Mouse (Mus musculus) lung, postnatal 4 days (tissue): Measurements from ENCODE around the gene Ncor2.

Experiments used
- DNase-seq, 2 experiments: peaks; one replicate each; pipeline ENCODE4 v3.0.0; 2021

The Ncor2 gene

DNA sequence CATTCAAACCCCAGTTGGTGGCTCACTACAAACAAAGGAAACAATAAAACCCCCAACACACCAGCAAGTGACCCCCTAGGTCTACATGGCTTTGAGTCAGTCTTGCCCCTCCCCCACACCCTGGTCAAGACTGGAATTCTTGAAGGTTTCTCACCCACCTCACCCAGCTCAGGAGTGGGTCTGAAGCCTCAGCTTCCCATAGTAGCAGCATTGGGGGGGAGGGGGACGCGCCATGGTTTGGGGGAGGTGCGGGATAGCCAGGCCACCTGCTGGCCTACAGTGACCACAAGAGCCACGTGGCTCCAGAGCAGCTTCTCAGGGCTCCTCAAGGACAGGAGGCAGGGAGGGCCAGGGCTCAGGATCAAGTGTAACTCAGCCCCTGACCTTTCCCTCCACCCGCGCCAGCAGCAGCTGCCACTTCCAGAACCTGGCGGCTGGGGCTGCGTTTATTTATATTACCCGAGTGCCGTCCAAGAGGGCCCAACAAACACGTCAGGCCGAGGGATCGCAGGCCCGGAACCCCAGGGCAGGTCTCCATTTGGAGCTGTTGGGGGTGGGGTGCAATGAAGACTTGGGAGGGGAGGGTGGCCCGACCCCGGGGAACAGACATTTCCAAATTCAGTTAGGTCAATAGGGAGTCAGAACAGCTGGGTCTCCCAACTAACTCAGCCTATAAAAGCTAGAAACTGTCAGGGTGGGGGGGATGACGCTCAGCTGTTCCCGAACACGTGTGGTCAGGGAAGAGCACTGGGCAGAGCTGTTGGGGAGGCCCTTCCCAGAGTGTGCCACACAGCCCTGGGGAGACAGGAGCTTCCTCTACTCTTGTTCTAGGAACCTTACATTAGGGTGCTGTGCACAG lies 122.1 kb downstream of the Ncor2 start:
- peak; percentile 81 to 91 for DNase-seq

DNA sequence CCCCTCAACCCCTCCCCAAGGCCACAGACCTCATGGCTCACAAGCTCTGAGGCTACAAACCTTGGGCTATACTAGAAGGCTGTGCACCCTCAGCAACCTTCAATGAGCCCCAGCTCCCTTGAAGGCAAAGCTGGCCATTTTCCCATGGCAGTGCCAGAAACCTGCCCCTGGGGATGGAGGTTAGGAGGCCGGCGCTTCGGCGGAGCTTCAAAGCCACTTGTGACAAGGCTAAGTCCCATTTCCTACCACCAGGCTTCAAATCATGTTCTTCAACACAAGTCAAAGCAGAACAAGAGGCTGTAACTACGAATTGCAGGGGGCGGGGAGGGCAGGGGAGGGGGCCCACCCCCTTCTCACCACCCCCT lies 122.7 kb downstream of the Ncor2 start:
- DNase-seq, result no peak

DNA sequence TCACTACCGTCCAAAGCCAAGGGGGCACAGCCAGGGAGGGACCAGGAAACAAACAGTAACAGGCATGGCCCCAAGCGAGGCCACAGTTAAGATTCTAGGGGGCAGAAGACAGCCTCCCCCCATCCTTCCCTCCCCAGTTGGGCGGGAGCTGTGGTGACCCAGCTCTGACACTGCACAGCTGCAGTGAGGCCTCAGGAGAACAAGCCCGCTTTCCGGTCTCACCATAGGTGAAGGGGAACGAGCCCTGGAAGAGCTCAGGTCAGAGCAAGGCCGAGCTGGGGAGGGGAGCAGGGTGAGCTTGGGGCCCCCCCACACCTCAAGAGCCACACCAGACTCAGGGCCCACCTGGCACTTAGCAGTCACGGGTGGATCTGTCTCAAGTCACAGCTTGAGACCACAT lies 123.1 kb downstream of the Ncor2 start:
- no peak for DNase-seq

DNA sequence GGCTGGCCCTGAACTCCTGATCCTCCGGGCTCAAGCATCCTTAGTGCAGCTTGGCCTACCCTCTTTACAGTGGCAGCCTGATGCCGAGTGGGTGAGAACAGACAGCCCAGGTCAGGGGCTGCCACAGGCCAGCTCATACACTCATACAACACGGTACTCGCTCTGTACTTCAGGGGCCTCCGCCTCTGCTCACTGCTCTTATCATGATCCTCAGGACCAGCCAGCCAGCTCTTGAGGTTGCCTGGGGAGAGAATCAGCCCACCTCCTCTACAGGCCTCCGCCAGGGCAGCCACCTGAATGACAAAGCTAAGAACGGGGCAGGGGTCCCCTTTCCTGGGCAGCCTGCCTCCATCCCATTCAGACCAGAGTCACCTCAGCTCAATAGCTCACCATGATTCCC lies 125.4 kb downstream of the Ncor2 start:
- DNase-seq, result no peak

DNA sequence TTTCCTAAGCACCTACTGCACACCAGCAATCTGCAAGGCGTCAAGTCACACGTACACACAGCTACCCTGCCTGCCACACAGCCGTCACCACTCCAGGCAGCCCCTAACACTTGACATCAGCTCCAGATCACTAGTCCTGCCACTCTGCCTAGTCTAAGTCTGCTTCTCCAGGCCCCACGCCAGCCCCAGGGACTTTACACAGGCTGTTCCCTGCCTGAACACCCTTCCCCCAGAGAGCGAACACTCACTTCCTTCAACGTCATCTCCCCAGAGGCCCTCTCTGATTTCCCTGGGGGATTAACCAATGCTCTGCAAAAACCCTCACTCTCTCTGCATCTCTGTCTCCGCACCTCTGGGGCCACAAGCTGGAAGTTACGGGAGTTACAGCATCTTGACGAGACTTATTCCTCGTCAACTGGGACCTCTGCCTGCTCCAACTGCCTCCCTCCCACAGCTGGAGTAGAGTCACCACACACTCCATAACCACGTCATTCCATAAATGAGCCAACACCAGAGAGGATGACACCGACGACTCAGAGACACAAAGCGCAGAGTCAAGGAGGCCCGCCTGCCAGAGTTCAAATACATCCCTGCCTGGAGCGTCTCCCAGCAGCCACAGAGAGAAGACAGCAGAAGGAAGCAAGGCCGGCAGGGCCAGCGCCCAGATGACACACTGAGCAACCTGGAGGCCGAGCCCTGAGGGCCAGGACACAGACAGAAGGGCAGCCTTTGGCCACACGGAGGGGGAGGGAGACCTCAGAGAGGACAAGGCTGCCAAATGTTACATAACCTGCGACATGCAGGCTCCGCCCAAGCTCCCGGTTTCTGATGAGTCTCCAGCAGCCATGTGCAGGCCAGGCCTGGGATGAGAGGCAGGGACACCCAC lies 126.2 kb downstream of the Ncor2 start:
- DNase-seq, result peak; percentile 73 to 80

DNA sequence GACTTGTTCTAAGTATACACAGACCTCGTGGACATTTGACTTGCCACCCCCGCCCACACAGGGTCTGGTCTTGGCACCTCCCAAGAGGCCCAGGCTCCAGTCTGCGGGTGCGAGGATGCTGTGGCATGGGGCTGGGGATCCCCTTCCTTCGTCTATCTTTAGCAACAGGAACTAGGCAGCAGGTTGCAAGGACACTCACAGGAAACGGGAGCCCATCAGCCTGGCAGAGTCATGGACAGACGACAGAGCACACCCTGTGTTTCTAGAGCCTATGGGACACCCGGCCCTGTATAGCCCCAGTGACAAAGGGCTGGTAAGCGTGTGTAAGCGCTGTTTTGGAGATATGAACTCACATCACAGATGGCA lies 126.8 kb downstream of the Ncor2 start:
- peak; percentile 74 to 82 for DNase-seq

DNA sequence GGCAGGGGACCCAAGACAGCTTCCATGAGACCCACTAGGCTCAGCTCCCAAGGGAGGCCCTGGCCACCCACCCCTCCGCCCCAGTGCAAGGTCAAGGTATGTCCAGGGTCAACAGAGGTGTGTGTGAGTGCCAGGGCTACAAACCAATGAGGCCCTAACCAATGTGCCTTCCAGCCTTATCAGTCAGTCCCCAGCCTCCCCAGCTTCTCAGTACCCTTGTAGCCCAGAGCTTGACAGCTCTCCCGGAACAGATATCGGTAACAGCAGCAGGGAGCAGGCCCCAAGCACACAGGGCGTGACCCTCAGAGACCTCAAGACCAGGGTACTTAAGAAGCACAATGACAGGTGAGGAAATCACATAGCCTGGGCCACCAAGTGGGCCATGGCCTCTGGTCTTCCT lies 129.5 kb downstream of the Ncor2 start:
- no peak for DNase-seq

DNA sequence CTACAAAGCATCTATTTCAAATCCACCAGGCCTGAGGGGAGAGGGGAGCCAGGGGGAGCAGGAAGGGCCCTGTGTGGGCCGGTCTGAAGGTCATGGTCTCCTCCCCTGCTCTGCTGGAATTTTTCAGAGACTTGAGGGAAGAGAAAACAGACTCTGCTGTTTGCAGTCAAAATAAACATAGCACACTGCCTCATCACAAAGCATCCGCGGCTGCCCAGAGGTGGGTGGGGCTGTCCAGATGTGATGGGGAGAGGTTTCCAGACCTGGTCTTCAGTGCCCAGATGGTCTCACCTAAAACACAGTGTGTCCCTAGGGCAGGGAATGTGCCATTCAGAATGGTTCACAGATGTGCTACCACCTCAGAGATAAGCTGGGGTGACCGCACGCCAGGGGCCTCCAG lies 132.6 kb downstream of the Ncor2 start:
- DNase-seq, result no peak

DNA sequence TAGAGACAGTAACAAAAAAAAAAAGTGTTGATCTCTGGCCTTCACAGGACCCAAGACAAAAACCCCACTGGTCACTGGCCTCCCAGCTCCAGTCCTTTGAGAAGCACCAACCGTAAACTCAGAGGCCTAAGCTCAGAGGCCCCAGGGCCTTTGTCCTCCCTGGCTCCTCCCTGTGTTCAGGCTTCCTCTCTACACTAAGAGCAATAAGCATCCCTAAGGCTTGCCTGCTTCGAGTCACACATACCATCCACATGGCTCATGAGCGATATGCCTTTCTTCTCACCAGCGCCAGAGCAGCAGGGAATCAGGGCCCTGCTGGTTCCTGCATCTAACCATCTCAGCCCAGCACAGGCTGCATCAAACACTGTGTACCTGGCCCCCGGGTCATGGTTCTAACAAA lies 133.8 kb downstream of the Ncor2 start:
- DNase-seq, result no peak

DNA sequence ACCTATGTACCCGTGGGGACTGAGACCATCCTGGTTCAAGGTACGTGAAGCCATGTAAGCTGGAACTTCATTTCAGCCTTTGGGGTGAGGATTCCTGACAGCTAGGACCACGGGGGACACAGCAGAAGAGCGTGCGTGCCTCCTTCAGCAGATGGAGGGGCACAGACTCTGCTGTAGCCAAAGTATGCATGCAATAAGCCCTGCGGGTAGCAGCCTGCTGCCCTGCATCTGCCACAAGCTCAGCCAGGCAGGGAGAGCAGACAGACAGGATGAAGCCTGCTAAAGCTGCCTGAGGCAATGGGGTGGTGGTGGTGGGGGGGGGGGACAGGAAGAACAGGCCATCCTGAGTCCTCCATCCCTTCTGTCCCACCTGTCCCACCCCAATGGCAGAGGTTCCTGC lies 135.6 kb downstream of the Ncor2 start:
- DNase-seq, result no peak

DNA sequence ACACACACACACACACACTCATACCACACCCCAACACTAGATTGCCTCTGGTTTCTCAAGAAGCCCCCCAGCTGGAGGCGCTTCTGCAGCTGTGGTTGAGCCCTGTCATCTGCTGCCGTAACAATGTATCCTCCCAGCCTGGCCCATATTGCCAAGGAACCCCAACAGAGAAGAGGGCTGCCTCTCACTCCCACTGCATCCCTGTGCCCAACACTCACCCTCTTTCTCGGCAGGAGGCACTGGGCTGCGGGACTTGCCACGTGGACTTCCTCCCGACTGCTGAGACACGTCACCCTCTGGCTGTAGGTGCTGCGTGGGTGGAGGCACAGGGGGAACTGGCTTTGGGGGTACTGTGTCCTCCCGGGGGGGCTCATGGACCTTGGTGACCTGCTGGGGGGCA lies 137.4 kb downstream of the Ncor2 start:
- no peak for DNase-seq

DNA sequence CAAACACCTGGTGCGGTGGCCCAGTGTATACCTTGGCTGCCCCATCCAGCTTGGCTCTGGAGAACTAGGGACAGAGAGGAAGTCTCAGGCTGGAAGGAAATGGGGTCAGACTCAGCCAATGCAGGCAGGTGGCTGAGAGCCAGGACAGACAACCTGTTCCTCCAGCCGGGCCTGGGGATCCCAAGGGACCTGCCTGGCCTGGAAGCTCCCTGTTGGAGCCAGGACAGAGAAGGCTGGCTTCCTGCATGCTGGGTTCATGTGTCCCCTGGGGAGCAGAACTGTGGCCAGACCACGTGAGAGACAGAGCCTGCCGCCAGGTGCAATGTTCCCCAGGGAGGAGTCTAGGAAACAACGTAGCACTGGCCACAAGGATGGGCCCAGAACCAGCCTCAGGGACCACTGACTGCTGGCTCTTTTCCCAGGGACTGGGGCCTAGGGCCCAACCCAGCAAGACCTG lies 138.9 kb downstream of the Ncor2 start:
- peak; percentile 43 to 56 for DNase-seq

DNA sequence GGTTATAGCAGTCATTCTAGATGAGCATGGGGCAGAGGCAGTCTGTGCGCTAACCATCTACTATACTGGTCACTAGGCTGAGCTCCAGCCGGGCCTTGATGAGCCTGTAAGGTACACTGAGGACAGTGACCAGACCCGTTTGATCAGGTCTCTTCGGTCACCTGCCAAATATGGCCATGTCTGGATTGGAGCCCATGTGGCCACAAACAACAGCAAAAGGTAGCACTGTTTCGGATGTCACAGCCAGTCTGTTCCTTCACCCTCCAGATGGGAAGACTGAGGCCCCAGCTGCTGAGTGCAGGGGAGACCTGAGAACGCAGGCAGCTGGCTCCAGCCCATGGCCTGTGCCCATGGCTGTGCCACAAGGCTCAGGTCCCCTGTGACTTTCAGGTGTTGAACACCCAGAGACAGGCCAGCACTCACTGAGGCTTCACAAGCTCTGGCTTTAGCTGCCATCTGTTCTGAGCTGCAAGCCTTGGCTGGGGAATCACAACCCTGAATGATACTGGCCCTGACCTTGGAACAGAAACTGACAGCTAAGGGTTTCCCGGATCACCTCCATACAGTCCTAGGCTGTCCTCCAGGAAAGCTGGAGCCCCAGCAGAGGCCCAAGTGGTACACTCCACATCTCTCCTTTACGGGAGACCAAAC lies 139.5 kb downstream of the Ncor2 start:
- DNase-seq, result no peak

DNA sequence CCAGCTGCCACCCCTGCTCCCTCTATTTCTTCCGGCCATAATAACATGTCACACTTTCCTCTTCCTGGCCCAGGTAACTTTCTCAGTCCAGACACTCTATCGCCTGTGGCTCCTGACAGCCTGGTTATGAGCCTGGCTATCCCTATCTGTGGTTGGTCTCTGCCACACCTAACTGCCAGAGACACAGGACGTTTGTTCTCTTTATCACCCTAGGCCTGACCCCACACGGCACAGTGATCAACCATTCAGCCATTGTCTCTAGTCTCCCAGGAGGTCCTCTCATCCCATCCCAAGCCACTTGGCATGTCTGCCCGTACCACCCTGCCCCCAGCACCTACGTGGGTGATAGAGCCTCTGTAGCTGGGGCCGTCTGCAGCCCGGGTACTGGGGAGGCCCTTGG lies 142.5 kb downstream of the Ncor2 start:
- no peak for DNase-seq

DNA sequence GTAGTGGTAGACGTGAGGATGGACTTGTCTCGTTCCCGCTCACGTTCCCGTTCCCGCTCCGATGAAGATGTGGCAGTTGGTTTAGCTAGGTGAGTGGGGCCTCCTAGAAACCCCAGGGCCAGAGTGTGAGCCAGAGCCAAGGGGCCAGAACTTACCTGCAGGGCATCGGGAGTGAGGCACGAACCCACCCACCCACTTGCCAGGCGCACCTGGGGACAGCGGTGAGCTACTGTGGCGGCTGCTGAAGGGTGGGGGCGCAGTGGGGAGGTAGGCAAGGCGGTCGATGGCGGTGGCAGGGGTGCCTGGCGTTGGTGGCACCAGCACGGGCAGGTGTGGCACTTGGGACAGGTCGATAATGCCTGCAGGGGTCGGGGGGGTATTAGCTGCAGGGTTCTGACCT lies 150.1 kb downstream of the Ncor2 start:
- DNase-seq, result no peak

DNA sequence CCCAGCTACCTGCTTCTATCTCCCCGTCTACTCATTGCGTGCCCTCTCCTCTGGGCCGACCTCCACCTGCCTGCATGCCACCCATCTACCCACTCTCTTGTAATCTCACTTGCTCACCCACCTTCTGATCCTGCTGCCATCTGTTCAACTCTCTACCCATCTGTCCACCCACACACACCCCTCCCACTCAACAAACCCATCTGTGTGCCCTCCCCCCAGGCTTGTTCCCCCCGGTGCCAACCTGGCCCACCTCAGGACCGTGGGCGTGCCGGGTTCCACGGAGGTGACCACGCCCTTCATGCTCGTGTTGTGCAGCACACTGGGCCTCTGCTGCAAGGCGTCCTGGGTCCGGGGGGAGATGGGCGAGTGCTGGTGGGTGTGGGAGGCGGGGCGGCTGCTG lies 150.6 kb downstream of the Ncor2 start:
- DNase-seq, result no peak

DNA sequence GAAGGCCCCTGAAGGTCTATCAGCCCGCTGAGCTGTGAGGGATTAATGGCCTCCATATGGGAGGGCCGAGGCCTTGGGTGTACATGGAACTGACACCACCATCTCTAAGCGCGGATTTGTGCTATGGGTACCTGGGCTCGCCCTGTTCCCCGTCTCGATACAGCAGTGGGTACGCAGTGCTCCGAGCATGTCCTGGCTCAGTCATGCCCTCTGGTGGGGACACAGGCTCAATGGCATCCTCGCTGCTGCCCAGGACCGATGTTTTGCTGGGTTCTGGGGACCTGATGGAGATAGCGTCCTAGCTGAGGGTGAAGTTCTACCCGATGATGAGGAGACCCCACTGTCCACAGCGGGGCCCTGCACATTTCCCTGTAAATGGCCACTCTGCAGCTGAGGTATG lies 155.0 kb downstream of the Ncor2 start:
- peak in 1 of 2 experiments; percentile 40 for DNase-seq

DNA sequence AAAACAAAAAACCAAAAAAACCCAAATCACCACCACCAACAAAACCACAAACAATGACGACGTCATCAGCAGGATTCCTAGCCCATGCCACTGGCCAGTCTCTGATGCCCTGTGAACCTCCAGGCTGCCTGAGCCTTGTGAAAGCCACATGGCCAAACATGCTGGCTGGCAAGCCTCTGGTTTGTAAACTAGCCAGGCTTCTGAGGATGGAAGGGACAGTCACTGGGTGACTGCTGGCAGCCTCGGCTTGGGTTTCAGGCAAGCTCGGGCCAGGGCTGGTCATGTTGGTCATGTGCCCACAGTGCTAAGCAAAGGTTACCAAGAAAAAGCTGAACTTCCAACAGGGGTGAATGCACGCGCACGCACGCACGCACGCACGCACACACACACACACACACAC lies 157.7 kb downstream of the Ncor2 start:
- DNase-seq, result no peak

DNA sequence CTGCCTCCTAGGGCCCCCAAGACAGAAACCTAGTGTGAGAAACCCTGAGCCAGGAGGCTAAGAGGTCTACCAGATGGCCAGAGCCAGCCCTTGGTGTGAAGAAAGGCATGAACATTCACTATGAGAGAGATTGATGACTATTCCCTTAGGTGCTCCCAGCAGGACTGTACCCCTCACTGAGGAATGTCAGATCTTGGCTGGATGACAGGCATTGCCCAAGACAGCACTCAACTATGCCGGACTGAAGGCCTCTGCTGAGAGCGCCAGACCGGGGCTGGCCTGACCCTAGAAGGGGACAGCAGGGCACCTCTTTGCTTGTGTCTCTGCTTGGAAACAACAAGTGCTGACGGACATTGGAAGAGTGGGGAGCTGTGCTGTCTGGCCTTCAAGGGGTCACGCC lies 159.9 kb downstream of the Ncor2 start:
- DNase-seq, result peak; percentile 39 to 55

DNA sequence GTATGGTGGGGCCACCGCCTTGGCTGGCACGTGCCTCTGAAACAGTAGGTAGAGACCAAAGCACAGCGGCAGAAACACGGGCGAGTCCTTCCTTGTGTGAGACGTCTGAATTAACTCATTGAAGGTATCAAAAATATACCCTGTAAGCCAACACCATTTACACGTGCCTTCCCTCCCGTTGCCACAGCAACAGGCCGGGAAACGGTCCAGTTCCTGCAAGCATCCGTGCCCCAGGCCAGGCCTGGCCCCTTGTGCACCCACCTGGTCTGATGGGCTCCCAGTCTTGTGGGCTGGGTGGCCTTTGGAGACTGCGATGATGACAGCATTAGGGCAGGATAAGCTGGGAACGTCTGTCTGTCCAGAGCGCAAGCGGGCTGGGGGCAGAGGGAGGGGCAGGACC lies 161.7 kb downstream of the Ncor2 start:
- DNase-seq, result no peak

DNA sequence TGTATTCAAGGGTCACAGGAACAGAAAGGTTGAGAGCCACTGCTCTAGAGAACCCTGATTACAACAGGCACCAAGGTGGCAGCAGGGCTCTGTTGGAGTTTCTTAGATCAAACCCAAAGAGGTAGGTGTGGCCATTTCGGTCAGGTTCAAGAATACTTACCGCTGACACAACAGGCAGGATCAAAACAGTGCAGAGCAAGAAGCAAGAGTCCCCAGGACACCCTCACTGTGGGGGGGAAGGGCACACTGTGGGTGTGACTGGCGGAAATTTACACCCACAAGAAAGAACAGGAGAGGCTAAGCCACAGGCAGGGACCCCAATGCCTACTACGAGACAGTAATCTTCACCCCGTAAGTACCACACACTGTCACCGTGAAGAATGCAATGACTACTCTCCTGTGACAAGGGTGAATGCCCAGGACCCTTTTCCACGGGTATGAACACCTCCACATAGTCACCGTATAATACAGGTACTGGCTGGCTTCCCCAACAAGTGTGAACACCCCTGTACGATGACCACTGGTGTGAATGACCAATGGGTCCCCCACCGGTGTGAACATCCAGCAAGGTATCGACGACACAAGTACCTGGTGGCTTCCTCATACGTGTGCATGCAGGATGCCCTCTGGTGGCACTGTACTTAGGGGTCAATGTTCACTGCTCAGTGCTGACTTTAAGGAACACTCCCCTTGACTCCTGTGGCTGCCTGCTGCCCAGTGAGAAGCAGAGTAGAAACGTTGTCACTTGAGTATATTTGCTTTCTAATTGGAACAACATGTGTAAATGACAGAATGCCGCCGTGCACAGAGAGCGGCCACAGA lies 162.4 kb downstream of the Ncor2 start:
- no peak for DNase-seq

DNA sequence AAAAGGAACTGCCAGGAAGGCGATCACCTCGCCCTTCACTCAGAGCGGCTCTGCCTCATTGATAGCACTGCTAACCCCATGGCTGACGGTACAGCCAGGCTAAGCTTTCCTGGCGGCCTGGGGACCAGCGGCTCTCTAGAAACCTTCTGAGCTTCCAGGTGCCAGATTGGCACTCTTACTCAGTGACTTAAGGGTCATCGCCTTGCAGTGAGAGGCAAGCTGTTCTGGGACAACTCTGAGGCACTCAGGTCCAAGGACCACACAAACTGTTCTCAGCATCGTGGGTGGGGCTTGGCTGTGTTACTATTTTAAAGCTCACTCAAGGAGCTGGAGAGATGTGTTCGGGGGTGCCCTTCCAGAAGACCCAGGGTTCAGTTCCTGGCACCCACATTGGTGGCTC lies 163.4 kb downstream of the Ncor2 start:
- no peak for DNase-seq

DNA sequence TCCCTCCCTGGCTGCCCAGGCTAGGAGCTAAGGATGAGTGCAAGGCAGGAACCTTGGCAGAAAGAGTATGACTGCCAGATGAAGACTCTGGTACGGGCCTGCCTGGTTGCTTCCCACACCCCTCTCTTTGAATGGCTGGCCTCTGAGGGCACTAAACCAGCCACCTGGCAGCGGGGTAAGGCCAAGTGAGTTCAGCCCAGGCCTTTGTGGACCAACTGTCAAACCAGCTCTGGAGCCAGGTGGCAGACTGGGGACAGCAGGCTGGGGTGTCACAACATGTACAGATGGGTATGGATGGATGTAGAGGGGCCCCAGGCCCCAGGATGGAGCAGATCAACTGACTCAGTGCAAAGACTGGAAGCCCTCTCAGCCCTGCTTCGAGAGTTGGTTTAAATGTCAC lies 164.0 kb downstream of the Ncor2 start:
- no peak for DNase-seq
